Mouse (Mus musculus) cerebellum, adult 2 months (tissue): Measurements from ENCODE around the gene Slc8a3. TPM values are rescaled to one million over a fixed set of nuclear protein-coding genes. Genes with fewer than 3 reads are reported as not detected.

Source experiments
- DNase-seq, 2 experiments: peaks; one replicate each; pipeline ENCODE4 v3.0.0; 2021
- H3K27ac ChIP-seq: fragments of 200-500 bp; 2 replicates; pipeline ENCODE4 v1.5.1; 2012; ENCODE audit warnings: low read length, control low read depth, inconsistent platforms; ENCODE audit not compliant: insufficient read depth
- H3K27me3 ChIP-seq: fragments of 200-500 bp; 2 replicates; pipeline ENCODE4 v1.6.1; 2012; ENCODE audit warnings: inconsistent platforms, mild to moderate bottlenecking, low read length, moderate library complexity; ENCODE audit not compliant: control insufficient read depth, insufficient read depth
- H3K4me1 ChIP-seq: fragments of 200-500 bp; 2 replicates; pipeline ENCODE4 v1.6.1; 2011; ENCODE audit warnings: low read length; ENCODE audit not compliant: control insufficient read depth, insufficient read depth
- H3K4me3 ChIP-seq: fragments of 200-500 bp; replicated peaks from 2 replicates; pipeline ENCODE3; 2011; ENCODE audit warnings: mild to moderate bottlenecking, low read depth, low read length, control low read depth; ENCODE audit not compliant: insufficient read depth
- CTCF ChIP-seq: fragments of 200-500 bp; IDR thresholded peaks from 2 replicates; pipeline ENCODE4 v1.5.1; 2011; ENCODE audit warnings: low read depth, mild to moderate bottlenecking, control low read depth, low read length, moderate library complexity, borderline replicate concordance; ENCODE audit not compliant: insufficient read depth
- POLR2A ChIP-seq: fragments of 200-500 bp; IDR thresholded peaks from 2 replicates; pipeline ENCODE4 v1.6.1; 2011; ENCODE audit warnings: low read length, control low read depth, borderline replicate concordance; ENCODE audit not compliant: insufficient read depth
- WGBS: fragments of 180-500 bp; shearing (Covaris S2); methylation state at CpG from one replicate; pipeline ENCODE4 v1.1.7; 2018; 5-methylcytosine and 5-hydroxymethylcytosine counted together
- polyA plus RNA-seq: library from polyadenylated mRNA; depleted of rRNA; stranded (reverse); fragments of >200 nt; gene quantifications from 2 replicates; pipeline ENCODE4 v1.2.3, GENCODE M21; 2012

Gene Slc8a3
- polyA plus RNA-seq, 1 experiment, result 24.2 TPM

DNA sequence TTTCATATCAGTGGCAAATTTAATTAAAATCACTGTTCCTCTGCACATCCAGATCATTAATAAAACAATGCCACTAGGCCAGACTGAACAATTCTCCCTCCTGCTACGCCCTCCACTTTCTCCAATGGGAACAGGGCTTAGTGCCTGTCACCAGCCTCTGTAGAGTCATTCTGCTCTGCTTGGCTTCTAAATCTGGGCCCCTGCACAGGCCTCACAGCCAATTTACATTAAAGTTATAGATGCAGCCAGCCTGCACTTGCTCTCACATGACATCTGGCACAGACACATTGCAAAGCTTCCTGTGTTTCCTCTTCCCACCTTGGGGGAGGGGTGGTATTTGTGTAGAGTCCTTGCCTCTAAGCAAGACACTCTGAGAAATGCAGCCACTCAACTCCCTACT lies 12.0 kb downstream of the Slc8a3 start:
- Histone ChIP-seq H3K4me3 (no peak overlapping the region), H3K27me3 (no peaks in the 10 kb centered on the region), H3K4me1 (peaks cover 26% of the 10 kb centered on the region), H3K27ac (no peak overlapping the region)
- WGBS, result 90% methylated on average over 1 of the region's 1 CpGs
- no peak for DNase-seq
- TF ChIP-seq POLR2A (no peak), CTCF (no peak)

GRCm38 (mm10) chr12:81317811-81318210 lies 15.2 kb downstream of the Slc8a3 start:
- no peaks in the 10 kb centered on the region for H3K27me3 ChIP-seq
- 76% methylated on average over 2 of the region's 2 CpGs for WGBS
- no peak overlapping the region for H3K27ac ChIP-seq
- peaks cover 40% of the 10 kb centered on the region for H3K4me1 ChIP-seq
- DNase-seq, result no peak
- TF ChIP-seq POLR2A, result no peak
- TF ChIP-seq CTCF, result no peak
- H3K4me3 ChIP-seq, result no peak overlapping the region

DNA sequence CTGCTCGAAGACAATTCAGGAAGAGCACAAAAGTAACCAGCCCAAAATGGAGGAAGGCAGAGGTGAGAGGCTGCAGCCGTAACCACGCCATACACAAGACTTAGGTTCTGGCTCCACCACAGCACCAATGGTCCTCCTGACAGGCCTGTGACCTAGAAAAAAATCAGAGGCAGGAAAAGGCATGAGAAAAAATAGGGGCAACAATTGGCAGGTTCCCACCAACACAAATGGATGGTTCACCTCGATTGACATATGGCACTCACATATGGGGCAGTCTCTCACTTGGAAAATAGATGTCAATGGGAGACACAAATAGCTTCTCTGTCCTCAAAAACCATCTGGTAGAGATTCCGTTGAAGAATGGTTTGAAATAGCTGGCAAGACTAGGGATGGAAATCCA lies 17.0 kb downstream of the Slc8a3 start:
- TF ChIP-seq CTCF, result no peak
- H3K27me3 ChIP-seq, result no peaks in the 10 kb centered on the region
- peak; percentile 79 to 97 for DNase-seq
- WGBS, result 9% methylated on average over 5 of the region's 5 CpGs
- no peak overlapping the region for H3K4me3 ChIP-seq
- H3K27ac ChIP-seq, result peak overlapping the region; percentile 9; the same call in 1 of the 2 replicates
- peaks cover 36% of the 10 kb centered on the region for H3K4me1 ChIP-seq

DNA sequence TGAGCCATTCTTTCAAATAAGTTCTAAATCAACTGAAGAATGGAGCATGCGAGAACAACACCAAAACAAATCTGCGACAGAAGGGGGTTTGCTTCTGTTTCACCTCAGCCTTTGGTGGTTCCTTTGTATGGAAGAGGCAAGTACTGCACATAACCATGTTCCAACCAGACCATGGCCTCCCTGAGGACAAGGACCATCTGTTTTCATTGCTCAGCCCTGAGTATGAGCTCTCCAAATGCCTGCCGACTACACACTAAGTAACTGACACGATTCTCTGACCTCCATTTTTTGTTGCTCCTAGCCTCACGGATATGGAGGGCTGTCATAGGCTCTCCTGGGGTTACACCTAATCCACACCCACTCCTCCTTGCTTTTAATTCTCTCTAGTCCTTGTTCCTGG lies 29.4 kb downstream of the Slc8a3 start:
- Histone ChIP-seq H3K27ac (no peak overlapping the region), H3K4me3 (no peak overlapping the region), H3K27me3 (no peaks in the 10 kb centered on the region), H3K4me1 (peaks cover 7% of the 10 kb centered on the region)
- peak; percentile 40 to 60 for DNase-seq
- TF ChIP-seq CTCF (no peak), POLR2A (no peak)
- 32% methylated on average over 5 of the region's 5 CpGs for WGBS

DNA sequence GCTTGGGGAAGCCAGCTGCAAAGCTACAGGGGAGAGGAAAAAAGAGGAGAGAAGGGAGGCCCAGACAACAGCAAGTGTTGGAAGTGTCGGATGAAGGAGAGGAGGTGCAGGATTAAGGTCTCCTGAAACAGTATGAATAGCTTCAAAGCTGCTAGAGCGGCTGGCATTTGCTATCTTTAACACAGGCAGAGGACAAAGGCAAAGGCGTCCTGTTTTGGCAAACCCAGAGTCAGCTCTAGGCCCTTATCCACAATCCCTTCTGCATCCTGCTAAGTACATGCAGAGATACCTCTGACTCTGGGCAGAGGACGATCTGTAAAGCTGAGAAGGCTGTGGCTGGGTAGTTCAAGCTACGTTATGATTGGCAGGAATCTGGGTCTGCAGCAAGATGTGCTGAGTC lies 38.4 kb downstream of the Slc8a3 start:
- no peak for TF ChIP-seq CTCF
- TF ChIP-seq POLR2A, result no peak
- Histone ChIP-seq H3K4me3 (no peak overlapping the region), H3K4me1 (peaks cover 6% of the 10 kb centered on the region), H3K27me3 (no peaks in the 10 kb centered on the region), H3K27ac (no peak overlapping the region; the same call in 1 of the 2 replicates)
- WGBS, result 41% methylated on average over 5 of the region's 5 CpGs
- no peak for DNase-seq

DNA sequence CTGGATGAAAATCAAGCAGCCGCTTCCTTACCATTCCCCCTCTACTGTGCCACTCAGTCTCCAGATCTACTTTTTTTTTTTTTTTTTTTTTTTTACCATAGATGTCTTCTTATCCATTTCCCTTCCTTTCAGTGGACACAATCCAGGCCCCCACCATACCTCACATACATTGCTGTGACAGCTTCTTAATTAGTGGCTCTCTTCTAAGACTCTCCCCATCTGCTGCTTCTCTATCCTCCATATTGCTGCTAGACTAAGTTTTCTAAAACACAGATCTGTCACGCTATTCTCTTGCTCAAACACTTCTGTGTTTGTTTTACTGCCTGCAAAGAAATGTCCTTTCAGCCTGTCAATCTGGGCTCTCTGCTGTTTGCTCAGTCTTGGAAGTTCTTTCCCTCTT lies 54.9 kb downstream of the Slc8a3 start:
- Histone ChIP-seq H3K27me3 (no peaks in the 10 kb centered on the region), H3K4me3 (no peak overlapping the region), H3K27ac (no peak overlapping the region), H3K4me1 (no peaks in the 10 kb centered on the region; the same call in 1 of the 2 replicates)
- no peak for TF ChIP-seq POLR2A
- no peak for TF ChIP-seq CTCF
- no peak for DNase-seq
- WGBS, result 76% methylated on average over 2 of the region's 2 CpGs

GRCm38 (mm10) chr12:81274616-81275015 lies 58.4 kb downstream of the Slc8a3 start:
- TF ChIP-seq CTCF (no peak), POLR2A (no peak)

DNA sequence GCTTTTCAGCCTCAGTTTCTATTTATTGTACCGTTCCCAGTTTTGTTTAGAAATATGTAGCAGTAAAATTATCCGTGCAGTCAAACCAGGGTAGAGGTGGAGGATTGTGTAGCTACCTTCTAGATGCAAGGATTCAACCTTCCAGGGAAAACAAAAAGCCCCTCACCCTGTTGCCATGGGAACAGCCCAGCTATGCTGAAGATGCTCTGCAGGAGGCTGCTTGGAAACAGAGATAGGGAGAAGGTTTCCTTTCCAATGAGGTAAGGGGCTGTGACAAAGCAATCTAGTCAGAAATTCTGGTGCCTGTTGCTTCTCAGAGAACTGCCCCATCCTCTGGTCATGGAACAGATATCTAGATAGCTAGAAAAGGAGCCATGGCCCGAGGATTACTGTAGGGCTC lies 59.6 kb downstream of the Slc8a3 start:
- 63% methylated on average over 3 of the region's 3 CpGs for WGBS
- Histone ChIP-seq H3K27ac (no peak overlapping the region), H3K27me3 (no peaks in the 10 kb centered on the region)

More at GRCm38 (mm10) chr12:81274616-81275015, 58.4 kb downstream of the Slc8a3 start:
- DNase-seq, result peak; percentile 34 to 59
- H3K4me1 ChIP-seq, result peaks cover 6% of the 10 kb centered on the region; the same call in 1 of the 2 replicates
- no peak overlapping the region for H3K27ac ChIP-seq
- 18% methylated on average over 4 of the region's 4 CpGs for WGBS
- no peaks in the 10 kb centered on the region for H3K27me3 ChIP-seq
- no peak overlapping the region for H3K4me3 ChIP-seq

More for the DNA sequence above, 59.6 kb downstream of the Slc8a3 start:
- no peak for TF ChIP-seq POLR2A
- TF ChIP-seq CTCF, result no peak
- no peak overlapping the region for H3K4me3 ChIP-seq
- H3K4me1 ChIP-seq, result peaks cover 14% of the 10 kb centered on the region; the same call in 1 of the 2 replicates
- no peak for DNase-seq
